Mouse (Mus musculus) left cerebral cortex, postnatal 14 days (tissue): ENCODE data around the gene Pck1. TPM values are rescaled to one million over a fixed set of nuclear protein-coding genes. Genes with fewer than 3 reads are reported as not detected.
"Not testable (repeated sequence)": the region's sequence is repeated elsewhere in the genome, so short reads cannot be mapped to it uniquely, and the experiment has no call there.

ENCODE experiments used
- DNase-seq, 2 experiments: peaks; one replicate each; pipeline ENCODE4 v3.0.0; 2021 to 2022; ENCODE audit warnings: low spot score in 2 of 2, mixed read lengths in 1 of 2
- intact Hi-C: fragments of 180-260 bp; cut with DNase I; formaldehyde crosslinking; loops from one replicate; pipeline ENCODE4 v1.15.1; 2025
- long read RNA-seq, 2 experiments: library from polyadenylated mRNA; stranded (forward); transcript quantifications; one replicate each; pipeline ENCODE4 v2.0.0; 2021
- total RNA-seq, 2 experiments: library from RNA; stranded (reverse); gene quantifications; 2 replicates each; pipeline ENCODE4 v1.2.3; 2021

Pck1 gene
- total RNA-seq = not detected
- long read RNA-seq, experiment 1 = 0 reads
- long read RNA-seq, experiment 2 = 0 reads

- intact Hi-C loops = no loop called here
- no peak for DNase-seq
Measured at GRCm38 (mm10) chr2:173152436-173153151, at the start of gene Pck1. TSS of gene Pck1 (plus strand) at chr2:173153048.

GRCm38 (mm10) chr2:173106409-173106808, 46.4 kb upstream of the Pck1 start:
- no peak for DNase-seq
- intact Hi-C loops = loop anchor here (2.0 kb wide), 1 partner anchor 454 kb away; no protein-coding TSS in a partner anchor

- DNase-seq = peak; percentile 81 to 83
- intact Hi-C loops = loop anchor here (1.0 to 2.0 kb wide), 2 partner anchors 77 to 454 kb away; no protein-coding TSS in a partner anchor
Measured at GRCm38 (mm10) chr2:173106889-173107785, 45.7 kb upstream of the Pck1 start.

- intact Hi-C loops = no loop called here
- no peak for DNase-seq
Measured at GRCm38 (mm10) chr2:173108509-173109190, 44.2 kb upstream of the Pck1 start.

GRCm38 (mm10) chr2:173109510-173109909, 43.3 kb upstream of the Pck1 start:
- DNase-seq = no peak
- intact Hi-C loops = no loop called here

- DNase-seq = no peak
- intact Hi-C loops = no loop called here
Measured at GRCm38 (mm10) chr2:173110571-173110970, 42.3 kb upstream of the Pck1 start.

- DNase-seq, intact Hi-C loops: not testable (repeated sequence)
Measured at GRCm38 (mm10) chr2:173113796-173114195, 39.1 kb upstream of the Pck1 start.

GRCm38 (mm10) chr2:173119023-173119944, 33.6 kb upstream of the Pck1 start, which contains the start of gene Ctcfl:
TSS of gene Ctcfl (minus strand) at chr2:173119525.
- DNase-seq = no peak
- intact Hi-C loops = no loop called here

GRCm38 (mm10) chr2:173120117-173120516, 32.7 kb upstream of the Pck1 start:
- DNase-seq, intact Hi-C loops: not testable (repeated sequence)

GRCm38 (mm10) chr2:173124022-173124735, 28.7 kb upstream of the Pck1 start:
- DNase-seq = no peak
- intact Hi-C loops = no loop called here

GRCm38 (mm10) chr2:173126386-173126785, 26.5 kb upstream of the Pck1 start:
- intact Hi-C loops = no loop called here
- no peak for DNase-seq

- no peak for DNase-seq
- intact Hi-C loops = no loop called here
Measured at GRCm38 (mm10) chr2:173129111-173129510, 23.7 kb upstream of the Pck1 start.

- no peak for DNase-seq
- intact Hi-C loops = no loop called here
Measured at GRCm38 (mm10) chr2:173132262-173132661, 20.6 kb upstream of the Pck1 start.

GRCm38 (mm10) chr2:173132794-173133300, 20.0 kb upstream of the Pck1 start:
- DNase-seq = no peak
- intact Hi-C loops = no loop called here

- no peak for DNase-seq
- intact Hi-C loops = no loop called here
Measured at GRCm38 (mm10) chr2:173134695-173135094, 18.2 kb upstream of the Pck1 start.

- peak in 1 of 2 experiments; percentile 39 for DNase-seq
- intact Hi-C loops = no loop called here
Measured at GRCm38 (mm10) chr2:173138323-173139239, 14.3 kb upstream of the Pck1 start.

- DNase-seq = peak; percentile 14 to 22
- intact Hi-C loops = no loop called here
Measured at GRCm38 (mm10) chr2:173143611-173144010, 9.2 kb upstream of the Pck1 start.
